ENCODE assay signal across 11 mouse cellular contexts in the genomic region with DNA sequence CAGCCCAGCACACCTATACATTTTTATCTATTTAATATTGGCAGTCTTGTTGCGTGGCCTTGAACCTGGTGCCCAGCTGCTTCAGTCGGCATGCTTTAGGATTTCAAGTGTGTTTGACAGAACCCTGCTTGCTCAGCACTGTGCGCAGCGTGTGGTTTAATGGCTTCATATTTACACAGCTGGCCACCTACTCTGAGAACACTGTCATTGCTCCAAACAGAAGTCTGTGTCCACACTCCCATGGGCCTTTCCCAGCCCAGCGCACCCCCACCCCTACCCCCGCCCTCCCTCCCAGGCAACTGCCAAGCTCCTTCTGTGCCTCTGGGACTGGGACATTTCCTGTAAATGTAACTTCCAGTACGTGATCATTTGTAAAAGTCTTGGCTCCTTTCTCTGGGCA. TPM values are rescaled to one million over a fixed set of nuclear protein-coding genes. Genes with fewer than 3 reads are reported as not detected.
A peak's percentile ranks its signal among the peaks of the same experiment; 100 is the strongest.
DNase-seq lines count a peak whose midpoint lies in the region; ATAC-seq and TF ChIP-seq lines count a peak whose summit lies in the region.
"Had no signal": no experiment of that assay in that cellular context is flagged by ENCODE, and none has a peak within 500 bp of the region (broad histone marks: within the 10 kb centered on the region; RNA-seq: fewer than 3 reads in every experiment).

No protein-coding gene starts in this region.

- H3K9ac ChIP-seq in lung, embryonic 16.5 days (ENCODE audit: low read length), result no peak overlapping the region
- H3K9ac ChIP-seq in stomach, embryonic 14.5 days (replicated peaks; ENCODE audit: low read depth, low read length), result no peak overlapping the region
- H3K9ac ChIP-seq: midbrain, embryonic 13.5 days had no signal

- ATAC-seq in lung, embryonic 16.5 days (ENCODE audit: low read depth), result peak; percentile 57
- ATAC-seq in stomach, embryonic 14.5 days (ENCODE audit: insufficient number of reproducible peaks, insufficient read depth, low FRiP score, low read depth), result peak; percentile 51; the same call in 1 of the 2 replicates
- ATAC-seq: midbrain, embryonic 13.5 days had no signal

- H3K27ac ChIP-seq in gastrocnemius, adult 2 months, result peak overlapping the region; percentile 62
- H3K27ac ChIP-seq in lung, embryonic 16.5 days (ENCODE audit: low read length), result no peak overlapping the region
- H3K27ac ChIP-seq in stomach, embryonic 14.5 days (ENCODE audit: low read length), result no peak overlapping the region
- H3K27ac ChIP-seq: forebrain, embryonic 10.5 days; layer of hippocampus, adult 2 months; midbrain, embryonic 13.5 days had no signal

- peaks cover 35% of the 10 kb centered on the region for H3K4me1 ChIP-seq in lung, embryonic 16.5 days (replicated peaks; ENCODE audit: control insufficient read depth, insufficient read depth, low read length)
- peaks cover 20% of the 10 kb centered on the region for H3K4me1 ChIP-seq in stomach, embryonic 14.5 days (ENCODE audit: control insufficient read depth, insufficient read depth, low read length)

- H3K27me3 ChIP-seq in lung, embryonic 16.5 days (ENCODE audit: control insufficient read depth, insufficient read depth, low read depth, low read length), result no peaks in the 10 kb centered on the region
- no peaks in the 10 kb centered on the region for H3K27me3 ChIP-seq in stomach, embryonic 14.5 days (ENCODE audit: control insufficient read depth, insufficient read depth, low read length)
- H3K27me3 ChIP-seq: midbrain, embryonic 13.5 days had no signal

- no peak overlapping the region for H3K4me2 ChIP-seq in lung, embryonic 16.5 days (ENCODE audit: low read depth, low read length)
- no peak overlapping the region for H3K4me2 ChIP-seq in stomach, embryonic 14.5 days (replicated peaks; ENCODE audit: low read depth, low read length)
- H3K4me2 ChIP-seq: midbrain, embryonic 13.5 days had no signal

- intact Hi-C loops in gastrocnemius, adult 2 months (cut with DNase I), result no loop called here
- intact Hi-C loops in gastrocnemius, postnatal 14 days (cut with DNase I; ENCODE audit: low total_unique reads), result no loop called here

- no peak for DNase-seq in gastrocnemius, adult 2 months
- no peak for DNase-seq in gastrocnemius, postnatal 14 days
- DNase-seq in lung, postnatal 36 days, result no peak
- DNase-seq in kidney, adult 9 months, result peak; percentile 31
- DNase-seq in thymus, postnatal 10 days (ENCODE audit: low spot score in 2 of 2), result no peak
- DNase-seq in frontal cortex, adult 2 months (ENCODE audit: extremely low spot score in 1 of 2, low spot score in 1 of 2), result no peak

- H3K4me3 ChIP-seq in gastrocnemius, adult 2 months, result no peak overlapping the region
- H3K4me3 ChIP-seq in lung, embryonic 16.5 days (ENCODE audit: low read length), result no peak overlapping the region
- H3K4me3 ChIP-seq in stomach, embryonic 14.5 days (ENCODE audit: low read depth, low read length), result no peak overlapping the region
- H3K4me3 ChIP-seq: forebrain, embryonic 10.5 days; layer of hippocampus, adult 2 months; midbrain, embryonic 13.5 days had no signal

- TF ChIP-seq CTCF in gastrocnemius, adult 2 months (IDR thresholded peaks at IDR 0.05), result no peak

- H3K36me3 ChIP-seq in lung, embryonic 16.5 days (ENCODE audit: control insufficient read depth, insufficient read depth, low read length), result no peaks in the 10 kb centered on the region
- no peaks in the 10 kb centered on the region for H3K36me3 ChIP-seq in stomach, embryonic 14.5 days (ENCODE audit: control insufficient read depth, insufficient read depth, low read length)
- H3K36me3 ChIP-seq: midbrain, embryonic 13.5 days had no signal

- H3K9me3 ChIP-seq in lung, embryonic 16.5 days (ENCODE audit: control insufficient read depth, low read length), result no peaks in the 10 kb centered on the region
- no peaks in the 10 kb centered on the region for H3K9me3 ChIP-seq in stomach, embryonic 14.5 days (ENCODE audit: control insufficient read depth, low read depth, low read length)
- H3K9me3 ChIP-seq: forebrain, embryonic 10.5 days; midbrain, embryonic 13.5 days had no signal

- WGBS in lung, embryonic 16.5 days, result 36% methylated on average over 7 of the region's 7 CpGs
- 57% methylated on average over 7 of the region's 7 CpGs for WGBS in stomach, embryonic 14.5 days

RNA-seq across cellular contexts. Expression of a gene that starts 20.7 kb away (rescaled TPM):
- total RNA-seq in gastrocnemius, adult 2 months (2021), result 10 to 100 TPM; 29.1 to 30.7 TPM
- 10 to 100 TPM; 29.2 to 29.5 TPM for total RNA-seq in gastrocnemius, postnatal 14 days (2021)
- 2.7 TPM in 2 replicates for polyA plus RNA-seq in lung, embryonic 16.5 days (2015; fragmentation: Nextera tagmentation; extraction: Ambion mirVana)
- 3.4 TPM in 2 replicates for polyA plus RNA-seq in stomach, embryonic 14.5 days (2014; fragmentation: Nextera tagmentation; extraction: Ambion mirVana)
- 21.2 and 22.9 TPM in 2 replicates for polyA plus RNA-seq in frontal cortex, adult 2 months (2012; rRNA removed)

RNA-seq across cellular contexts. Expression of a gene that starts 45.6 kb away (rescaled TPM):
- total RNA-seq in gastrocnemius, adult 2 months (2021), result 1 to 10 TPM; 1.5 to 1.6 TPM
- 1 to 10 TPM; 2.2 to 2.7 TPM for total RNA-seq in gastrocnemius, postnatal 14 days (2021)
- polyA plus RNA-seq in lung, embryonic 16.5 days (2015; fragmentation: Nextera tagmentation; extraction: Ambion mirVana), result 5.2 and 8.6 TPM in 2 replicates
- 4.1 and 4.3 TPM in 2 replicates for polyA plus RNA-seq in stomach, embryonic 14.5 days (2014; fragmentation: Nextera tagmentation; extraction: Ambion mirVana)
- 5.6 and 5.9 TPM in 2 replicates for polyA plus RNA-seq in frontal cortex, adult 2 months (2012; rRNA removed)
